Mouse (Mus musculus): ENCODE measurements around the gene Prkab2. TPM values are rescaled to one million over a fixed set of nuclear protein-coding genes. Genes with fewer than 3 reads are reported as not detected.

Prkab2 gene
- polyA plus RNA-seq, 1 experiment = 10.6 TPM

GRCm38 (mm10) chr3:97630746-97631145, 27.2 kb upstream of the Prkab2 start:
- H3K36me3 ChIP-seq (ENCODE audit: control insufficient read depth, insufficient read depth, low read length) = no peaks in the 10 kb centered on the region
- no peaks in the 10 kb centered on the region for H3K27me3 ChIP-seq (ENCODE audit: control insufficient read depth, insufficient read depth, low read length)
- no peak overlapping the region for H3K4me3 ChIP-seq (ENCODE audit: control insufficient read depth, low read depth, low read length)
- peaks cover 9% of the 10 kb centered on the region for H3K4me1 ChIP-seq (ENCODE audit: control insufficient read depth, insufficient read depth, low read length)
- TF ChIP-seq CTCF (IDR thresholded peaks at IDR 0.05; ENCODE audit: control insufficient read depth, insufficient read depth, insufficient replicate concordance, low read depth, low read length) (no peak), POLR2A (IDR thresholded peaks at IDR 0.05; ENCODE audit: control insufficient read depth, low read depth, low read length) (no peak)
- H3K27ac ChIP-seq (ENCODE audit: control insufficient read depth, insufficient read depth, low read depth, low read length) = no peak overlapping the region

GRCm38 (mm10) chr3:97631258-97631860, 26.6 kb upstream of the Prkab2 start:
- TF ChIP-seq POLR2A (IDR thresholded peaks at IDR 0.05; ENCODE audit: control insufficient read depth, low read depth, low read length) (no peak), CTCF (IDR thresholded peaks at IDR 0.05; ENCODE audit: control insufficient read depth, insufficient read depth, insufficient replicate concordance, low read depth, low read length) (no peak)
- H3K36me3 ChIP-seq (ENCODE audit: control insufficient read depth, insufficient read depth, low read length) = no peaks in the 10 kb centered on the region

GRCm38 (mm10) chr3:97633456-97633855, 24.5 kb upstream of the Prkab2 start:
- Histone ChIP-seq H3K4me1 (ENCODE audit: control insufficient read depth, insufficient read depth, low read length) (peaks cover 6% of the 10 kb centered on the region), H3K27ac (ENCODE audit: control insufficient read depth, insufficient read depth, low read depth, low read length) (no peak overlapping the region), H3K4me3 (ENCODE audit: control insufficient read depth, low read depth, low read length) (no peak overlapping the region), H3K36me3 (ENCODE audit: control insufficient read depth, insufficient read depth, low read length) (no peaks in the 10 kb centered on the region), H3K27me3 (ENCODE audit: control insufficient read depth, insufficient read depth, low read length) (no peaks in the 10 kb centered on the region)
- TF ChIP-seq CTCF (IDR thresholded peaks at IDR 0.05; ENCODE audit: control insufficient read depth, insufficient read depth, insufficient replicate concordance, low read depth, low read length) (no peak), POLR2A (IDR thresholded peaks at IDR 0.05; ENCODE audit: control insufficient read depth, low read depth, low read length) (no peak)

More at GRCm38 (mm10) chr3:97631258-97631860, 26.6 kb upstream of the Prkab2 start:
- Histone ChIP-seq H3K4me3 (ENCODE audit: control insufficient read depth, low read depth, low read length) (no peak overlapping the region), H3K4me1 (ENCODE audit: control insufficient read depth, insufficient read depth, low read length) (peaks cover 9% of the 10 kb centered on the region), H3K27me3 (ENCODE audit: control insufficient read depth, insufficient read depth, low read length) (no peaks in the 10 kb centered on the region), H3K27ac (ENCODE audit: control insufficient read depth, insufficient read depth, low read depth, low read length) (no peak overlapping the region)

- Histone ChIP-seq H3K27ac (ENCODE audit: control insufficient read depth, insufficient read depth, low read depth, low read length) (no peak overlapping the region), H3K4me3 (ENCODE audit: control insufficient read depth, low read depth, low read length) (no peak overlapping the region), H3K4me1 (ENCODE audit: control insufficient read depth, insufficient read depth, low read length) (no peaks in the 10 kb centered on the region), H3K36me3 (ENCODE audit: control insufficient read depth, insufficient read depth, low read length) (no peaks in the 10 kb centered on the region), H3K27me3 (ENCODE audit: control insufficient read depth, insufficient read depth, low read length) (no peaks in the 10 kb centered on the region)
- TF ChIP-seq POLR2A (IDR thresholded peaks at IDR 0.05; ENCODE audit: control insufficient read depth, low read depth, low read length) = no peak
- TF ChIP-seq CTCF (IDR thresholded peaks at IDR 0.05; ENCODE audit: control insufficient read depth, insufficient read depth, insufficient replicate concordance, low read depth, low read length) = no peak
Measured at GRCm38 (mm10) chr3:97634288-97634761, 23.7 kb upstream of the Prkab2 start.

GRCm38 (mm10) chr3:97641396-97641795, 16.6 kb upstream of the Prkab2 start:
- H3K4me1 ChIP-seq (ENCODE audit: control insufficient read depth, insufficient read depth, low read length) = no peaks in the 10 kb centered on the region
- no peaks in the 10 kb centered on the region for H3K27me3 ChIP-seq (ENCODE audit: control insufficient read depth, insufficient read depth, low read length)
- no peak for TF ChIP-seq CTCF (IDR thresholded peaks at IDR 0.05; ENCODE audit: control insufficient read depth, insufficient read depth, insufficient replicate concordance, low read depth, low read length)
- TF ChIP-seq POLR2A (IDR thresholded peaks at IDR 0.05; ENCODE audit: control insufficient read depth, low read depth, low read length) = no peak
- no peaks in the 10 kb centered on the region for H3K36me3 ChIP-seq (ENCODE audit: control insufficient read depth, insufficient read depth, low read length)
- no peak overlapping the region for H3K4me3 ChIP-seq (ENCODE audit: control insufficient read depth, low read depth, low read length)
- H3K27ac ChIP-seq (ENCODE audit: control insufficient read depth, insufficient read depth, low read depth, low read length) = no peak overlapping the region

GRCm38 (mm10) chr3:97642001-97642400, 16.0 kb upstream of the Prkab2 start:
- TF ChIP-seq POLR2A (IDR thresholded peaks at IDR 0.05; ENCODE audit: control insufficient read depth, low read depth, low read length) (no peak), CTCF (IDR thresholded peaks at IDR 0.05; ENCODE audit: control insufficient read depth, insufficient read depth, insufficient replicate concordance, low read depth, low read length) (no peak)
- no peak overlapping the region for H3K27ac ChIP-seq (ENCODE audit: control insufficient read depth, insufficient read depth, low read depth, low read length)
- H3K36me3 ChIP-seq (ENCODE audit: control insufficient read depth, insufficient read depth, low read length) = no peaks in the 10 kb centered on the region
- no peaks in the 10 kb centered on the region for H3K27me3 ChIP-seq (ENCODE audit: control insufficient read depth, insufficient read depth, low read length)
- no peaks in the 10 kb centered on the region for H3K4me1 ChIP-seq (ENCODE audit: control insufficient read depth, insufficient read depth, low read length)
- H3K4me3 ChIP-seq (ENCODE audit: control insufficient read depth, low read depth, low read length) = no peak overlapping the region

GRCm38 (mm10) chr3:97648518-97648917, 9.5 kb upstream of the Prkab2 start:
- H3K4me1 ChIP-seq (ENCODE audit: control insufficient read depth, insufficient read depth, low read length) = no peaks in the 10 kb centered on the region
- no peaks in the 10 kb centered on the region for H3K36me3 ChIP-seq (ENCODE audit: control insufficient read depth, insufficient read depth, low read length)
- no peaks in the 10 kb centered on the region for H3K27me3 ChIP-seq (ENCODE audit: control insufficient read depth, insufficient read depth, low read length)
- no peak overlapping the region for H3K4me3 ChIP-seq (ENCODE audit: control insufficient read depth, low read depth, low read length)
- no peak overlapping the region for H3K27ac ChIP-seq (ENCODE audit: control insufficient read depth, insufficient read depth, low read depth, low read length)
- TF ChIP-seq POLR2A (IDR thresholded peaks at IDR 0.05; ENCODE audit: control insufficient read depth, low read depth, low read length) (no peak), CTCF (IDR thresholded peaks at IDR 0.05; ENCODE audit: control insufficient read depth, insufficient read depth, insufficient replicate concordance, low read depth, low read length) (no peak)

Measured in testis, adult 2 months (tissue).